Mouse (Mus musculus) embryonic fibroblast, embryonic 13.5 days (primary cell): Measurements from ENCODE around the gene Grin3a.

ENCODE experiments used
- CTCF ChIP-seq: IDR thresholded peaks from 2 replicates; pipeline ENCODE4 v1.5.1; 2011; ENCODE audit warnings: mild to moderate bottlenecking, control low read depth, low read length, moderate library complexity, borderline replicate concordance; ENCODE audit not compliant: insufficient read depth
- POLR2A ChIP-seq: IDR thresholded peaks from 2 replicates; pipeline ENCODE4 v1.6.1; 2011; ENCODE audit warnings: low read depth, mild to moderate bottlenecking, control low read depth, low read length, moderate library complexity

DNA sequence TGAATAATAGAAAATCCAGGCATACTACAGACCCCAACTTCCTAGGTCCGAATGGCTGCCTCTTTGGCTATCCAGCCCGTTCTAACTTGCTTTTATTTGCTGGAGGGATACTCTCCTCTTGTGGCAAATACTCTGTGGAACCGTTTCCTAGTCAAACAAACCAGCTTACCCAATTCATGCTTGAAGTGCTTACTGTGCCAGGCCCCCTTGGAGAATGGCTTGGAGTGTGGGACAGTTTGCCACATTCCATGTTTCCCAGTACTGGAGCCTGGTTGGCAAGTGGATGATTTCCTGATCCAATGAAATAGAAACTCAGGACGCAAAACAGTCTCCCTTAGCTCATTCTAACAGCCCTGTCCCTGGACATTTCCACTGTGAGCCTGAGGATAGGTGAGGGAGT lies 183.3 kb downstream of the Grin3a start:
- TF ChIP-seq CTCF (no peak), POLR2A (no peak)
